Mouse (Mus musculus): ENCODE data around the gene Gm29776.

GRCm38 (mm10) chr14:54699586-54699985 is 953 bp upstream of the Gm29776 start:
- no peak for TF ChIP-seq CTCF (IDR thresholded peaks at IDR 0.05; ENCODE audit: low read depth, low read length)
- TF ChIP-seq POLR2A (IDR thresholded peaks at IDR 0.05; ENCODE audit: extremely low read depth, insufficient read depth, low read length): no peak
